Mouse (Mus musculus) heart, postnatal 0 days (tissue): ENCODE data around the gene Cldnd2. TPM values are rescaled to one million over a fixed set of nuclear protein-coding genes. Genes with fewer than 3 reads are reported as not detected.
A peak's percentile ranks its signal among the peaks of the same experiment; 100 is the strongest.

Experiments used
- ATAC-seq: fragments of 200-750 bp; cut with Nextera tagmentation; 2 replicates; pipeline ENCODE4 v1.8.0; 2017; ENCODE audit warnings: low read depth, moderate number of reproducible peaks, moderate library complexity; ENCODE audit not compliant: insufficient read depth
- DNase-seq: peaks from one replicate; pipeline ENCODE4 v3.0.0-alpha.2; 2016; ENCODE audit warnings: low spot score
- H3K27ac ChIP-seq: fragments of 300-500 bp; sonication (generic); 2 replicates; pipeline ENCODE4 v1.5.1; 2014; ENCODE audit warnings: low read depth, mild to moderate bottlenecking
- H3K27me3 ChIP-seq: fragments of 300-500 bp; sonication (generic); 2 replicates; pipeline ENCODE4 v1.6.1; 2014; ENCODE audit warnings: low read length, mixed read lengths; ENCODE audit not compliant: control insufficient read depth, insufficient read depth
- H3K36me3 ChIP-seq: fragments of 300-500 bp; sonication (generic); replicated peaks from 2 replicates; pipeline ENCODE4 v1.6.1; 2014; ENCODE audit warnings: low read length, mixed read lengths; ENCODE audit not compliant: control insufficient read depth, insufficient read depth
- H3K4me1 ChIP-seq: fragments of 300-500 bp; sonication (generic); 2 replicates; pipeline ENCODE4 v1.6.1; 2014; ENCODE audit warnings: antibody characterized with exemption; ENCODE audit not compliant: control insufficient read depth, insufficient read depth
- H3K4me2 ChIP-seq: fragments of 300-500 bp; sonication (generic); 2 replicates; pipeline ENCODE4 v1.6.1; 2014; ENCODE audit warnings: low read depth, mild to moderate bottlenecking, low read length, moderate library complexity
- H3K4me3 ChIP-seq: fragments of 300-500 bp; sonication (generic); 2 replicates; pipeline ENCODE4 v1.5.1; 2014; ENCODE audit warnings: low read depth, low read length
- H3K9ac ChIP-seq: fragments of 300-500 bp; sonication (generic); replicated peaks from 2 replicates; pipeline ENCODE4 v1.6.1; 2014; ENCODE audit warnings: low read depth, low read length, mixed read lengths
- H3K9me3 ChIP-seq: fragments of 300-500 bp; sonication (generic); replicated peaks from 2 replicates; pipeline ENCODE4 v1.6.1; 2016; ENCODE audit warnings: low read length; ENCODE audit not compliant: control insufficient read depth
- CTCF ChIP-seq: IDR thresholded peaks from 2 replicates; pipeline ENCODE4 v1.5.1; 2016; ENCODE audit warnings: antibody characterized with exemption, control low read depth, low read depth
- EP300 ChIP-seq: IDR thresholded peaks from 2 replicates; pipeline ENCODE4 v1.6.1; 2016; ENCODE audit warnings: antibody characterized with exemption, low read depth
- WGBS: fragments of 180-500 bp; shearing (Covaris S2); extraction: QIAGEN DNeasy Blood & Tissue Kit; methylation state at CpG from one replicate; pipeline ENCODE4 v1.1.7; 2014; 5-methylcytosine and 5-hydroxymethylcytosine counted together
- polyA plus RNA-seq: library from polyadenylated mRNA; unstranded; fragments of >200 nt; fragmentation: Nextera tagmentation; extraction: Ambion mirVana; gene quantifications from 2 replicates; pipeline ENCODE4 v1.2.1, GENCODE M21; 2015
- total RNA-seq: library from RNA; depleted of rRNA; stranded (reverse); fragments of >200 nt; gene quantifications from 2 replicates; pipeline ENCODE4 v1.2.3, GENCODE M21; 2014; ENCODE audit warnings: low replicate concordance

The Cldnd2 gene
- total and polyA plus RNA-seq, 2 experiments from 2014 or later = not detected

- H3K4me2 ChIP-seq = peak overlapping the region; percentile 72
- H3K9ac ChIP-seq = 0 out of 2 replicates have a peak overlapping the region, but pooled peaks have one; percentile 16
- H3K27ac ChIP-seq = no peak overlapping the region
- H3K36me3 ChIP-seq = peaks cover 3% of the 10 kb centered on the region
- TF ChIP-seq CTCF (peak; percentile 96), EP300 (no peak)
- WGBS = under 1% methylated on average over 32 of the region's 33 CpGs
- DNase-seq (peak; percentile 90), ATAC-seq (peak; percentile 71)
- peaks cover 5% of the 10 kb centered on the region for H3K4me1 ChIP-seq
- peak overlapping the region; percentile 43 for H3K4me3 ChIP-seq
- H3K27me3 ChIP-seq = no peaks in the 10 kb centered on the region
- no peaks in the 10 kb centered on the region for H3K9me3 ChIP-seq
Measured at GRCm38 (mm10) chr7:43466099-43466694, 25.6 kb downstream of the Cldnd2 start.

- no peak for DNase-seq
- no peak overlapping the region for H3K9ac ChIP-seq
- 43% methylated on average over 8 of the region's 8 CpGs for WGBS
- ATAC-seq = no peak
- H3K4me2 ChIP-seq = no peak overlapping the region
- H3K27ac ChIP-seq = no peak overlapping the region
- H3K36me3 ChIP-seq = peaks cover 3% of the 10 kb centered on the region
- no peak for TF ChIP-seq EP300
- TF ChIP-seq CTCF = peak; percentile 40
- peaks cover 13% of the 10 kb centered on the region for H3K27me3 ChIP-seq
- H3K9me3 ChIP-seq = no peaks in the 10 kb centered on the region
- no peak overlapping the region for H3K4me3 ChIP-seq
- H3K4me1 ChIP-seq = no peaks in the 10 kb centered on the region; the same call in 1 of the 2 replicates
Measured at GRCm38 (mm10) chr7:43470373-43470772, 29.8 kb downstream of the Cldnd2 start.

- Histone ChIP-seq H3K9ac (no peak overlapping the region; the same call in 1 of the 2 replicates), H3K9me3 (no peaks in the 10 kb centered on the region), H3K36me3 (peaks cover 3% of the 10 kb centered on the region), H3K4me3 (no peak overlapping the region), H3K27ac (no peak overlapping the region), H3K27me3 (peaks cover 49% of the 10 kb centered on the region), H3K4me2 (no peak overlapping the region), H3K4me1 (no peaks in the 10 kb centered on the region)
- no peak for DNase-seq
- ATAC-seq = no peak
- 7% methylated on average over 23 of the region's 23 CpGs for WGBS
- TF ChIP-seq EP300 (no peak), CTCF (0 out of 2 replicates have a peak, but pooled peaks have one; percentile 4)
Measured at GRCm38 (mm10) chr7:43475706-43476105, 35.1 kb downstream of the Cldnd2 start.

GRCm38 (mm10) chr7:43476376-43476775 lies 35.8 kb downstream of the Cldnd2 start:
- ATAC-seq (no peak), DNase-seq (no peak)
- Histone ChIP-seq H3K9ac (no peak overlapping the region), H3K4me2 (no peak overlapping the region), H3K9me3 (no peaks in the 10 kb centered on the region), H3K4me1 (no peaks in the 10 kb centered on the region), H3K27ac (no peak overlapping the region), H3K4me3 (no peak overlapping the region), H3K27me3 (peaks cover 49% of the 10 kb centered on the region), H3K36me3 (no peaks in the 10 kb centered on the region)
- TF ChIP-seq CTCF (no peak), EP300 (no peak)
- WGBS = 3% methylated on average over 13 of the region's 13 CpGs

- no peaks in the 10 kb centered on the region for H3K9me3 ChIP-seq
- H3K27me3 ChIP-seq = peaks cover 28% of the 10 kb centered on the region
- no peak for DNase-seq
- H3K4me3 ChIP-seq = no peak overlapping the region
- no peak overlapping the region for H3K27ac ChIP-seq
- no peak for TF ChIP-seq CTCF
- no peak for TF ChIP-seq EP300
- no peak overlapping the region for H3K9ac ChIP-seq
- no peak overlapping the region for H3K4me2 ChIP-seq
- WGBS = 63% methylated on average over 3 of the region's 3 CpGs
- no peak for ATAC-seq
- no peaks in the 10 kb centered on the region for H3K36me3 ChIP-seq
- H3K4me1 ChIP-seq = peaks cover 5% of the 10 kb centered on the region; the same call in 1 of the 2 replicates
Measured at GRCm38 (mm10) chr7:43481191-43481590, 40.6 kb downstream of the Cldnd2 start.
